Mouse (Mus musculus) myocyte (in vitro differentiated cells): ENCODE data around the gene Kif17.

ENCODE experiments used
- MAX ChIP-seq: IDR thresholded peaks from one replicate; pipeline ENCODE4 v1.6.1; 2011; ENCODE audit warnings: low read depth, mild to moderate bottlenecking, control low read depth
- MYOG ChIP-seq, 3 experiments: IDR thresholded peaks; one replicate each; pipeline ENCODE4 v1.6.1; 2011; ENCODE audit warnings: control low read depth in 2 of 3, low read depth in 2 of 3, mild to moderate bottlenecking in 2 of 3; ENCODE audit not compliant: insufficient read length in 2 of 3, control insufficient read depth in 1 of 3, insufficient read depth in 1 of 3
- POLR2A ChIP-seq: IDR thresholded peaks from one replicate; pipeline ENCODE4 v1.6.1; 2011; ENCODE audit warnings: low read depth, mild to moderate bottlenecking, control low read depth, moderate library complexity; ENCODE audit not compliant: insufficient read length
- POLR2AphosphoS2 ChIP-seq: IDR thresholded peaks from one replicate; pipeline ENCODE4 v1.6.1; 2011; ENCODE audit warnings: low read depth, control low read depth; ENCODE audit not compliant: insufficient read length
- TCF12 ChIP-seq: IDR thresholded peaks from one replicate; pipeline ENCODE4 v1.6.1; 2011; ENCODE audit warnings: mild to moderate bottlenecking, control low read depth; ENCODE audit not compliant: poor library complexity, insufficient read depth, severe bottlenecking
- TCF3 ChIP-seq: IDR thresholded peaks from one replicate; pipeline ENCODE4 v1.6.1; 2011; ENCODE audit warnings: low read depth, control low read depth; ENCODE audit not compliant: insufficient read length

DNA sequence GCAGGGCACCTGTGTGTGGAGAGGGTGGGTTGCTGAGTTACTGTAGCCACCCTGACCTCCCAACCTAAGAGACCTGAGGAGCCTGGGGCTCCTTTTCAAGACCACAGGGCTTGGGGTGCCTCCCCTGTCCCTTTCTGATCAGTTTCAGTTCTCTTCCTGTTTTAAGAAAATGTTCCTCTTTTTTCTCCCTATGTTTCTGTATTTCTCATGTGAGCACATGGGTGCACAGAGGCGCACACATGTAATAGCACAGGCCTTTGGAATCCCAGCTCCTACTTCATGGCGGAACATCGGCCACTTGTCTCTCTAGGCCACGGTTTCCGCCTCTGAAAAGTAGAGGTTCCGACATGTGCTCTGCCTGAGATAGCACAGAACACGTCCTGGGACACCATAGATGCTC is 38.5 kb downstream of the Kif17 start:
- TF ChIP-seq POLR2A (no peak), MYOG (IDR thresholded peaks at IDR 0.05; ENCODE audit: control insufficient read depth in 1 of 3, insufficient read depth in 1 of 3, insufficient read length in 2 of 3, low read depth in 2 of 3) (no peak), POLR2AphosphoS2 (no peak), MAX (no peak), TCF12 (no peak), TCF3 (no peak)
